Mouse (Mus musculus): ENCODE measurements around the gene Lrmp. TPM values are rescaled to one million over a fixed set of nuclear protein-coding genes. Genes with fewer than 3 reads are reported as not detected.

The Lrmp gene
- total RNA-seq, 4 experiments from 2014 or later: 1.1 to 3.3 (median 1.2) TPM

DNA sequence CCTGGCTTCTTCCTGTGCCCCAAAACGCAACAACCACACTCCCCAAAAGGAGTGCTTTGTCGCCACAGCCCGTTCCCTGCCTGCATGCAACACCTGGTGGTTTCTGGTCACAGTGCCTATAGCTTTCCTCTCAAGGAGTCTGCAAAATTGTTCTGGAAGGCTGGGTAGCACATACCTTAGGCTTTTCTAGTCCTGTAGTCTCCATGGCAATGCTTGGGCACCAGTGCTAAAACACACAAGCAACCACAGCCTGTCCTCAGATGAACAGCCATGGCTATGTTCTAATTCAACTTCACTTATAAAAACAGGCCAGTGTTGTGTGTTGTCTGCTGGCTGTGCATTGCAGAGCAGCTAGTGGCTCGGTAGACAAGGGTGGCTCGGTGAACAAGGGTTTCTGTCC, 21.4 kb downstream of the Lrmp start:
- no peak for DNase-seq (ENCODE audit: low spot score)

GRCm38 (mm10) chr6:145139236-145139635, 23.8 kb downstream of the Lrmp start:
- no peak for DNase-seq (ENCODE audit: low spot score)

DNA sequence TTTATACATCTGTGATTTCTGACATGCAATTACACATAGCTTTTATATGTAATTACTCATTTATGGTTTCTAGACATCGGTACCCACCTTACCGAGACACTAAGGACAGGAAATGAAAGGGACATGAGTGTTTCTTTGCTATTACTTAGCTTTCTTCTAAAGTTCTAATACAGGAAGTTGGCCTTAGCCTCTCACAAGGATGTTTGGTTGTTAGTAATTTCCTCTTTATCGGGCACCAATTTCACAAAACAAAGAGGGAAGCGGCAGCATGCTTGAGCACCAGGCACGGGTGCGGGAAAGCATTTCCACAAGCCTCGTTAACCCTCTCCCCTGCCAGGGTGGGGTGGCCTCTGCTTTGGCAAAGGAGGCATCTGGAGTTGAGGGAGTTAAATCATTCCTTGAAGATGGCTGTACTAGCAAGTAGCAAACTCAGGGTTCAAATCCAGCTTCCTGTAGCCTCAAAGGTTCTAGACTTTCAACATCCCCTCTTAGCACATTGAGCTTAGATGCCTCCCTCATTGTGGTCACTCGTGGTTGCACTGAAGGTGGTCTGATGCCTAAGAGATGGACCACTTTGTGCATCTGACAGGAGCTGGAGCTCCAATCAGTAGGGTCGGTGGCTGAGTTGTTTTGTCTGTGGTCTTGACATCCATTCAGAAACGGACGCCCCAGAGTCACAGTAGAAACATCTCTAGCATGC, 24.5 kb downstream of the Lrmp start:
- no peak for DNase-seq (ENCODE audit: low spot score)

DNA sequence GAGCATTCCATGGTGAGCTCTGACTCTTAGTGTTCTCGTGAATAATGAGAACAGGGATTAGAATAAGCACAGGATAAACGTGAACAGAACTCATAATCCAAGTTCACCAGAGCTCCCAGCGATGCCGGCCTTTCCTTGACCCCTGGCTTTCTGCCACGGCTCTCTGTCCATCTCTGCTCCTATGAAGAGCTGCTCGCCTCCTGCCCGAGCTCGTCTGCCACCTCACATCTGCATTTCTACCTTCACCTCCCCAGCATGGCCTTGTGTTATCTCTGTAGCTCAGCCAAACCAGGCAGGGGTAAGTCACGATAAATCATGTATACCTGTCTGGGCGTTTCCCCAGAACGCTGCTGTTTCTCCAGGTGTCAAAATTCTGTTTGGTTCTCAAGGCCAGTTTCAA, 25.3 kb downstream of the Lrmp start:
- no peak for DNase-seq (ENCODE audit: low spot score)

GRCm38 (mm10) chr6:145141827-145142226, 26.4 kb downstream of the Lrmp start:
- no peak for DNase-seq (ENCODE audit: low spot score)

GRCm38 (mm10) chr6:145145173-145145572, 29.7 kb downstream of the Lrmp start:
- no peak for DNase-seq (ENCODE audit: low spot score)

DNA sequence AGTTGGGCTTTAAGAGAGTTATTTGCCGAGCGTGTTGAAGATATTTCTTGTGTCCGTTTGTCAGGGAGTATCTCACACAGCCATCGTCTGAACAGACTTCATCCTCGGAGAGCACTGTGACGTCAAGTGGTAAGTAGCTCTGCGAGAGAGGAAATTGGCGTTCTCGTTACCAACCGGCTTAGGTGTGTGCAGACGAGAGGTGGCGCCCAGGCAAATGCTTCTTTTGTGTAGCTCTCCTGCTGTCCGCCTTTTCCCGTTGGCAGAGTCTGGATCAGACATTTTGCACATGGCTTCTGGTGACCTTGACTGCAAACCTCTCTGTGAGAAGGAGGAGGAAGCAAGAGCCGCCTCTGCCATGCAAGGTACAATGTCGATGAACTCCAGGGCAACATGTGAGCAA, 32.3 kb downstream of the Lrmp start:
- no peak for DNase-seq (ENCODE audit: low spot score)

GRCm38 (mm10) chr6:145149054-145149453, 33.6 kb downstream of the Lrmp start:
- peak; percentile 11 for DNase-seq (ENCODE audit: low spot score)

- no peak for DNase-seq (ENCODE audit: low spot score)
These were observed 43.2 kb downstream of the Lrmp start for GRCm38 (mm10) chr6:145158619-145159018.

DNA sequence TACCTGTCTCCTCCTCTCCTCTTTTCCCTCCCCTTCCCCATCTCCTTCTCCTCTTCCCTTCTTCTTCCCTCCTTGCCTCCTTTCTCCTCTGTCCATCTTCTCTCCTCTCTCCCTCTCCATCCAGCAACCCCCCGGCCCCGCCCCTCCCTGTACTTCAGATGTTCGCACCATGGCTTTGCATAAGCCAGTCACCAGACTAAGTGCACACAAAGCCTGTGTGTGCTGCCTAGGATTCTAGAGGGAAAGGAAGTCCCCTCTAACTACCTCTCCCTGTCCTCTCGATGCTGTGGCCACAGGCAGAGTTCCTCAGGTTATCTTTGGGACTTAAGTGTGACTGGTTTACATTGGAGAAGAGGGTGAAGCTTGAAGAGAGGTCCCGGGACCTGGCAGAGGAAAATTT, 45.1 kb downstream of the Lrmp start:
- DNase-seq (ENCODE audit: low spot score): no peak

- no peak for DNase-seq (ENCODE audit: low spot score)
These were observed 56.6 kb downstream of the Lrmp start for GRCm38 (mm10) chr6:145171892-145172606.

- DNase-seq (ENCODE audit: low spot score): peak; percentile 83
These were observed 58.3 kb downstream of the Lrmp start for GRCm38 (mm10) chr6:145173781-145174191.

GRCm38 (mm10) chr6:145175571-145175981, 60.1 kb downstream of the Lrmp start:
- no peak for DNase-seq (ENCODE audit: low spot score)

- DNase-seq (ENCODE audit: low spot score): no peak
These were observed 61.0 kb downstream of the Lrmp start for GRCm38 (mm10) chr6:145176474-145176873.

GRCm38 (mm10) chr6:145179665-145180064, 64.2 kb downstream of the Lrmp start:
- DNase-seq (ENCODE audit: low spot score): peak; percentile 40

DNA sequence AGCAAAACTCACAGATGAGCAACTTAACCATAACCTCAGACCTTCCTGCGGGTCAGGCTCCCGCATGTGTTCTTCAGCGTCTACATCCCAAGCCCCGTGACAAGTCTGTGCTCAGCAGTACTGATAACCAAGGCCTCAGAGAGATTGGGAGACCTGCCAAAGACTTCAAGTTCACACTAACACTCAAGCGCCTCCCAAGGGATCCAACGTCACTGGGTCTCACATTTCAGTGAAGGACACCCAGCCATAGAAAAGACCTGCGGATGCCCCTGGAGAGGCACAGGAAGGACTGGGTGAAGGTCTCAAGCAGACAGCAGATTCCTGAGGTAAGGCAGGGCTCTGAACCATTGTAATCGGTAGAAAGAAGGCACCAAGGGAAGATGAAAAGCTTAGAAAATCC, 66.6 kb downstream of the Lrmp start:
- peak; percentile 63 for DNase-seq (ENCODE audit: low spot score)

- no peak for DNase-seq (ENCODE audit: low spot score)
These were observed 70.6 kb downstream of the Lrmp start for GRCm38 (mm10) chr6:145186096-145186495.

DNA sequence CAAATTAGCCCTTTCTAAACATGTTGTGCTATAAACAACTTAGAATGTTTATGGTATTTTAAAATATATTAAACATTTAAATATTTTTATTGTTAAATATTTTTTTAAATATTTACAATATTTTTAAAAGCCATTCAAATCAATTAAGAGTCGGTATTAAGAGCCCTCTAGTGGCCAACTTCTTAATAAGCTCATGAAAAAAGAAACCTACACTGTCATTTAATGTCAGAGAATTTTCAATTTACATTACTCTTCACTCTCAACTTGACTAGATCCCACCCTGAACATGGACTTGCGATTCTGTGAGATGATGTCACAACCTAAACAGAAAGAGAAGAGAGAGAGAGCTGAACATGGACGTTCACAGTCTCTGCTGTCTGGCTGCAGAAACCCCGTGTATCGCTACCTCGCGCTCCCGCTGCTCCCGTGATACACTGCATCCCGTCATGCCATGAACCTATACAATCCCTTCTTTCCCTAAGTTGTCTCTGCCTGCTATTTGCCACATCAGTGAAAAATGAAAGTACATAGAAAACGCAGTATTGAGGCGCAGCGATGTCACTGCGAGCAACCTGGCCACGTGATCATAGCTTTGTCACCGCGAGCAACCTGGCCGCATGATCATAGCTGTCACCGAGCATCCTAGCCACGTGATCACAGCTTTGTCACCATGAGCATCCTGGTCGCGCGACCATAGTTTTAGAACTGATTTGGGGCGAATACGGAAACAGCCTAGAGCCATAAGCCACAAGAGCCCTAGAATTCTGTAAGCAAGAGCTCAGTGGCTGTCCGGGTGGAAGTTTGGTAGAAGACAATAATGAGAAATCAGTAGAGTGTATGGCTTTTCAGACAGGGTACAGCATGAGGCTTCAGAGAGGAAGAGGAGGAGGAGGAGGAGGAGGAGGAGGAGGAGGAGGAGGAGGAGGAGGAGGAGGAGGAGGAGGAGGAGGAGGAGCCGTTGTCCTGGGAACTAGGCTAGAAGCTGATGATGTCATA, 71.9 kb downstream of the Lrmp start:
- peak; percentile 28 for DNase-seq (ENCODE audit: low spot score)

GRCm38 (mm10) chr6:145193038-145193437, 77.6 kb downstream of the Lrmp start:
- DNase-seq (ENCODE audit: low spot score): no peak

- DNase-seq (ENCODE audit: low spot score): no peak
These were observed 78.0 kb downstream of the Lrmp start for GRCm38 (mm10) chr6:145193446-145193845.

DNA sequence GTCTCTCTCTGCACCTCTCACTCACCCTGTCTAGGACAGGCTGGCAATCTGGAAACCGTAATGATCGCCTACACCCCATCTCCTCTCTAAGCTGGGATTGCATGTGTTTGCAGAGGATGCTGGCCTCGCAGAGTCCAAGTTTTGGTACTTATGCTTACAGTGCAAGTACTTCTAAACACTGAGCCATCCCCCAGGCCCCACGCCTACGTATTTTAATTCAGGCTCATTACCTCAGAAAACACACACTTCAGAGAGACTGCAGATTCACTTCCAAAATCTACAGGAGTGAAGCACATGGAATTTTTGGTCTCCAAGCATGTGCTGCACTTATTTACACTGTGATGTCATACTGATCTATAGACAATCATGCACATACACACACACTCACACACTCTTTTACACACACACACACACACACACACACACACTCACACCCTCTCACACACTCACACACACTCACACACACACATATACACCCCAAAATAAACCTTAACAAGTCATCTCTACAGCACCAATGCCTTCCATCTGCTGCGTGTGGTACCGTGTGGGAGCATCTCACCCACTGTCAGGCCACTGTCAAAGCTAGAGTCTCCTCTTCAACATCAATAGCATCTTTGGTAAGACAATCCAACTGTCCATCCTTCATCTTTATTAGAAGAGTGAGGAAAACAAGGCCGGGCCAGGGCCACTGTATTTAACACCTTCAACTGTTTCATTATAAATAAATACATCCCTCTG, 82.7 kb downstream of the Lrmp start:
- DNase-seq (ENCODE audit: low spot score): no peak

Measured in heart, adult 8-10 months (tissue).